Mouse (Mus musculus) liver, embryonic 18 days (tissue): ENCODE data around the gene Rnf17. TPM values are rescaled to one million over a fixed set of nuclear protein-coding genes. Genes with fewer than 3 reads are reported as not detected.

ENCODE experiments used
- polyA plus RNA-seq: library from polyadenylated mRNA; depleted of rRNA; stranded (reverse); fragments of >200 nt; gene quantifications from 2 replicates; pipeline ENCODE4 v1.2.3, GENCODE M21; 2012; rRNA removed

Rnf17 gene
- polyA plus RNA-seq: 0.20 and 0.43 TPM in 2 replicates

GRCm38 (mm10) chr14:56402311-56403071 is at the start of gene Rnf17:
Rnf17 (plus strand) TSS chr14:56402581.

GRCm38 (mm10) chr14:56364711-56365237 is 37.6 kb upstream of the Rnf17 start, which contains the start of gene Atp12a:
Atp12a (plus strand) TSS chr14:56365068.

Other genes starting within 250 kb of the Rnf17 start
- gene Gzmg, start 243.0 kb upstream of the Rnf17 start, polyA plus RNA-seq: not detected in 2 replicates
- not detected in 2 replicates for gene Gzmn, start 228.0 kb upstream of the Rnf17 start, polyA plus RNA-seq
- gene Gzmf, start 191.2 kb upstream of the Rnf17 start, polyA plus RNA-seq: not detected in 2 replicates
- 0.10 TPM in 1 of 2 replicates, not detected in the other for gene Gzmc, start 167.9 kb upstream of the Rnf17 start, polyA plus RNA-seq
- 2.3 and 4.8 TPM in 2 replicates for gene Gzmb, start 140.3 kb upstream of the Rnf17 start, polyA plus RNA-seq
- gene Atp12a, start 37.5 kb upstream of the Rnf17 start, polyA plus RNA-seq: not detected in 2 replicates
- gene Cenpj, start 172.8 kb downstream of the Rnf17 start, polyA plus RNA-seq: 2.6 TPM in 2 replicates
- 2.5 and 3.5 TPM in 2 replicates for gene Parp4, start 173.0 kb downstream of the Rnf17 start, polyA plus RNA-seq